Mouse (Mus musculus) midbrain, embryonic 13.5 days (tissue): ENCODE measurements around the gene Acot10. TPM values are rescaled to one million over a fixed set of nuclear protein-coding genes. Genes with fewer than 3 reads are reported as not detected.

ENCODE experiments used
- polyA plus RNA-seq: library from polyadenylated mRNA; unstranded; fragments of >200 nt; fragmentation: Nextera tagmentation; extraction: Ambion mirVana; gene quantifications from 2 replicates; pipeline ENCODE4 v1.2.1, GENCODE M21; 2015

Acot10 gene
- polyA plus RNA-seq, 1 experiment from 2014 or later, result 0.15 TPM

Other genes starting within 250 kb of the Acot10 start
- 2.5 and 2.7 TPM in 2 replicates for gene Cdh12, start 217.5 kb downstream of the Acot10 start, polyA plus RNA-seq